Mouse (Mus musculus) olfactory bulb, adult 2 months (tissue): Measurements from ENCODE around the gene Zc3h18.

Experiments used
- CTCF ChIP-seq: fragments of 200-500 bp; IDR thresholded peaks from 2 replicates; pipeline ENCODE4 v1.5.1; 2012; ENCODE audit warnings: low read depth, mild to moderate bottlenecking, low read length, moderate library complexity; ENCODE audit not compliant: insufficient read depth
- POLR2A ChIP-seq: fragments of 200-500 bp; IDR thresholded peaks from 2 replicates; pipeline ENCODE4 v1.6.1; 2012; ENCODE audit warnings: mild to moderate bottlenecking, low read depth, low read length, moderate library complexity; ENCODE audit not compliant: insufficient read depth

DNA sequence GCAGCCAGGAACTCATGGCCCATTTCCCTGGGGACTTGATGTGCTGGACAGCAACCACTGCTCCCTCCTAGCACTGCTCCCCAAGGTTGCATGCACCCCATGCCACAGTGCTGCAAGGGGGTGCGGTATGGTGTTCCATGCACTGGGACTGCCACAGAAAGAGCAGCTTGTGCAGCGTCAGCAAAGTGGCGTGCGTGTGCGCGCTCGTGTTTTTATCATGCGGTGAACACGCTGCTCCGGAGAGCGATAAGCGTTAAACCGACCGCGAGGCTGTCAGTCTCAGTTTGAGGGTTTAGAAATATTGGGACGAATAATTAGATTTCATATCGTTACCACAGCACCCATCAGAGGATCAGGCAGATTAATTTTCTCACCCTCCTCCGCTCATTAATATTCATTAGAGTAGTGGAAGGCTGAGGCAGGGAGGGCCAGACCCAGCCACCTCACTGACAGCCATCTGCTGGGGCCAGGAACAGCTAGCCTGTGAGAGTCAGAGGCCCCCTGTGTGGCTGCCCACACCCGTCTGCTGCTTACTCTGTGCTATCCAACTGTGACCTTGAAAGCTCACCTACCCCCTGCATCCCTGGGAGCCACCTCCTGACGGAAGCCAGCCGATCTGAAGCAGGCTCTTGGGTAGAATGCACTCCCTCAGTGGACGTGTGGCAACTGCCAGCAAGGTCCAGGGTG lies 46.7 kb upstream of the Zc3h18 start:
- TF ChIP-seq CTCF = no peak
- no peak for TF ChIP-seq POLR2A
